Mouse (Mus musculus) CD4-positive, CD25-positive, alpha-beta regulatory T cell, adult 4 months (primary cell): ENCODE data around the gene Glod4. TPM values are rescaled to one million over a fixed set of nuclear protein-coding genes. Genes with fewer than 3 reads are reported as not detected.

Experiments
- ATAC-seq: one replicate; pipeline ENCODE4 v1.8.0; 2017
- polyA plus RNA-seq, 2 experiments: library from polyadenylated mRNA; unstranded; fragments of 100-300 nt; shearing (Covaris generic); gene quantifications; one replicate each; pipeline ENCODE4 v1.2.1; 2017

Gene Glod4
- polyA plus RNA-seq, 2 experiments from 2014 or later, result 78.6 to 89.4 TPM

- ATAC-seq, result peak; percentile 79
These were observed 41.5 kb downstream of the Glod4 start for GRCm38 (mm10) chr11:76201761-76202674.

GRCm38 (mm10) chr11:76196977-76197469 lies 46.5 kb downstream of the Glod4 start:
- no peak for ATAC-seq

- no peak for ATAC-seq
These were observed 47.1 kb downstream of the Glod4 start for GRCm38 (mm10) chr11:76196275-76196976.

DNA sequence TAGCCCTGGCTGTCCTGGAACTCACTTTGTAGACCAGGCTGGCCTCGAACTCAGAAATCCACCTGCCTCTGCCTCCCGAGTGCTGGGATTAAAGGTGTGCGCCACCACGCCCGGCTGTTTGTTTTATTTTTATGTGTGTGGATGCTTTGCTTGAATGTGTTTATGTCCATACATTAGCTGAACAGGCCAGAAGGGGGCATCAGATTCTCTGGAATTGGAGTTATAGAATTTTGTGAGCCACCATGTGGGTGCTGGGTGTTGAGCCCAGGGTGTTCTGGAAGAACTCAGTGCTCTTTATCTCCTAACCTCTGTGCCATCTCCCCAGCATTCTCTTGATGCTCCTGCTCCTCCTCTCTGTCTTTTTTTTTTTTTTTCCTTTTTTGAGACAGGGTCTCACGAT lies 56.6 kb downstream of the Glod4 start:
- ATAC-seq, result no peak

- no peak for ATAC-seq
These were observed 59.8 kb downstream of the Glod4 start for GRCm38 (mm10) chr11:76183745-76184144.

GRCm38 (mm10) chr11:76180146-76180540 lies 63.4 kb downstream of the Glod4 start:
- no peak for ATAC-seq

GRCm38 (mm10) chr11:76179495-76180145 lies 63.9 kb downstream of the Glod4 start, which contains the start of the genes Vps53 and Fam57a:
Gene Vps53 (minus strand): TSS chr11:76179647.
Gene Fam57a (plus strand): TSS chr11:76179671.
- peak; percentile 92 for ATAC-seq

- peak; percentile 64 for ATAC-seq
These were observed 64.6 kb downstream of the Glod4 start for GRCm38 (mm10) chr11:76178726-76179494.

DNA sequence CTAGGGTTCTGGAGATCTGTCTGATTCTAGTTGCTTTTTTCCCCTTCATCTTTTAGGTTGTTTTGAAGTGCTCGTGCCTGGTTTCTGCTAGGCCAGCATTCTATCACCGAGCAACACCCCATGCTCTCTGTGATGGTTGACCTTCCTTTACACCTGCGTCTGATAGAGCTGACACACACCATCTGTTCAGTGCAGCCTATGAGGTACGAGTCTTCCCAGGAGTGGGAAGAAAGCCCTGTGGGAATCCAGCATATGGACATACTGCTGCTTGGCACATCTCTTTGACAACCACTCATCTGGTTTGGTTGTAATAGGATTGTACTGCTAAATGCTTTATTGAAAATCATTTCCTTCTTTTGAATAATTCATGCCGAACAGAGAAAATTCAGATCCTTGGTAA lies 73.3 kb downstream of the Glod4 start:
- no peak for ATAC-seq

GRCm38 (mm10) chr11:76168976-76169375 lies 74.5 kb downstream of the Glod4 start:
- no peak for ATAC-seq

- ATAC-seq, result no peak
These were observed 76.3 kb downstream of the Glod4 start for GRCm38 (mm10) chr11:76167079-76167765.

GRCm38 (mm10) chr11:76166657-76167056 lies 76.9 kb downstream of the Glod4 start:
- no peak for ATAC-seq

DNA sequence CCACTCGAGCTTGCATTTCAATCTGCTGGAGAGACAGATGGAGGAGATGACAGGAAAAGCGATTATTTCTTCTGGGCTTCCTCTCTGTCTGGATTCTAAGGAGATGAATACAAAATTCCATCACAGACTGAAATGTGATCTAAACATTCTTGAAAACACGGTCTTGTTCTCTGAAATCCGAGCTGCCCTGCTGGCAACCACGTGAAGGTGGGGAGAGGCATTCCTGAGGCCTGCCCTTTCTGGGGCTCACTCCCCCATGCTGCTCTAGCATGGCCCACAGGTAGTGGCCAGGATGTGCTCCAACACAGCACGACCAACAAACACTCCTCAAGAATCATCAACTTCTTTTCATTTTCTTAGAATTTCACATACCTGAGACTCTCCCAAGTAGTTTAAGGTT lies 83.3 kb downstream of the Glod4 start:
- no peak for ATAC-seq

- no peak for ATAC-seq
These were observed 85.2 kb downstream of the Glod4 start for GRCm38 (mm10) chr11:76158375-76158774.

- ATAC-seq, result no peak
These were observed 88.7 kb downstream of the Glod4 start for GRCm38 (mm10) chr11:76154861-76155260.

DNA sequence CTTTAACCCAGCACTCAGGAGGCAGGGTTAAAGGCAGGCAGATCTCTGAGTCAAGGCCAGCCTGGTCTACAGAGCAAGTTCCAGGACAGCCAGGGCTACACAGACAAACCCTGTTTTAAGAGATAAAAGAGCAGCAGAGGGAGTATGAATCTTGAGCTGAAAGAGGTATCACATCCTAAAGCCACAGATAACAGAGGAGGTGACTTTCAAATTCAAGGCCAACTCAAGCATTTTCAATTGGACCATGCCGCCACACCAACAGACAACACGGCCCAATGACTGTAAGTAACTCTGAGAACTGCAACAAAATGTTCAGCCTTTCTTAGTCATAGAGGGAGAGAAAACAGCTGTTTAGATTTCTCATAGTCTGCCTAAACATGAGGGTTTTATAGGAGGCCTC lies 89.3 kb downstream of the Glod4 start:
- no peak for ATAC-seq

- no peak for ATAC-seq
These were observed 90.1 kb downstream of the Glod4 start for GRCm38 (mm10) chr11:76153236-76153951.

DNA sequence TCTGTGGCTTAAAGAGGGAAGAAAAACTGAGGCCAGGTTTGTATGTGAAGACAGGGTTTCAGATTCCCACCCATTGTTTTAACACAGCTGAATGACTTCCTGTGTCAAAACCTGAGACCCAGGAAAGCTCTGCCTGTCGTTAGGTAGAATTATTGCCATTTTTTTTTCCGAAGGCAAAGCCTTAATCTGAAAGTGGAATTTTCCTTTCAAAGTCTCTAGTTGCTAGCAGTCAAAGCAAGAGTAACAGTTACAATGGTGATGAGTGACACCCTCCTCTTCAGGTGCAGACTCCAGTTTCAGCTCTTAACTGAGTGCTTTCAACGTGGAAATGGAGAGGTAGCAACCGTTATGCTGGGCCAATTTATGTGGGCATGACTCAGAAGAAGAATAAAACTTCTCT lies 92.5 kb downstream of the Glod4 start:
- no peak for ATAC-seq

DNA sequence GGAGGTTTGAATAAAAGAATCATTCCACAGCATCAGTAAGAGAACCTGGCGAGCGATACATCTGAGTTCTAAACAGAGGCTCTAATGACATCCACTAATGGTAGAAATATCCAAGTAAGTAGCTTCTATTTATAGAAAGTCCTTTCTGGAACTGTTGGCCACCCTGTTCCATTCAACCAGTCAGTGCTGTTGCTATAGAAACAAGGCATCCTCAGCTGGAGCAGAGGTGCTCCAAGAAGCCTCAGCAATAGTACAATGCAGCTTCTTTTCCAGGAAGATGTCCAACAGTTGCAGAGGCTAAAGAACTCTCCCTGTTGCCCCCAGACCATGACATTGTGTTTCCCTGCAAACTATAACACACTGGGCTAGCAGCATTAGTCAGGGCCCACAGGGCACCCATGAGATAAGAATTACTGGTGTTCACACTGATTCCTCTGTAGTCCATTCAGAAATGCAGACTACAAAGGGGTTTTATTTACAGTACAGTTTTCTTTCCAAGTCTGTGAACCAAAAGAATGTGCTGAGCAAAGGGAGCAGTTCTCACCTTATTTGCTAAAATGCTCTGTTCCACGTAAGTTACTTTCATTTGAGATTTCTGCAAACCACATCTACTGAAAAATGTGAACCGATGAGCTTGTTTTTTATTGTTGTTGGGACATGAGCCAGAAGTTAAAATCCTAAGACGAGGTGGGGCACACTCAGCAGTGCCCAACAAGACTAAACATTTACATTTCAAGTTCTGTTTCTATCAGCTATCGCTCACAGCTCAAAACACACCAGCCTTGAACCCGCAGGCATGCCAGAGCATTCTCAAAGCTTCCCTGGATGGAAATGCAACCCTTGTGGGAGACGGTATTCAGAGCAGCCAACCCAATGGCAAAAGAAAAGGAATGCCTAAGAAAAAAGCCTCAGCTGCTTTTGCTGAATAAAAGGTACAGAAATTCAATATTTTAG lies 95.2 kb downstream of the Glod4 start:
- ATAC-seq, result no peak
